Mouse (Mus musculus) midbrain, embryonic 10.5 days (tissue): ENCODE measurements at regions not wholly inside any gene's neighbourhood (a gene's known extent, or its start where the extent isn't known, plus 50 kb on each side); places are given as distances from the start of the nearest gene placed in this dataset.
A peak's percentile ranks its signal among the peaks of the same experiment; 100 is the strongest.

Experiments used
- DNase-seq: peaks from one replicate; pipeline ENCODE4 v3.0.0-alpha.2; 2017; ENCODE audit warnings: low spot score
- H3K27ac ChIP-seq: fragments of 300-500 bp; sonication (generic); replicated peaks from 2 replicates; pipeline ENCODE4 v1.5.1; 2016; ENCODE audit warnings: mild to moderate bottlenecking
- H3K27me3 ChIP-seq: fragments of 300-500 bp; sonication (generic); 2 replicates; pipeline ENCODE4 v1.6.1; 2016; ENCODE audit warnings: low read depth, mild to moderate bottlenecking; ENCODE audit not compliant: poor library complexity, severe bottlenecking
- H3K36me3 ChIP-seq: fragments of 300-500 bp; sonication (generic); 2 replicates; pipeline ENCODE4 v1.6.1; 2016; ENCODE audit warnings: mild to moderate bottlenecking, moderate library complexity
- H3K4me1 ChIP-seq: fragments of 300-500 bp; sonication (generic); 2 replicates; pipeline ENCODE4 v1.6.1; 2016
- H3K4me3 ChIP-seq: fragments of 300-500 bp; sonication (generic); 2 replicates; pipeline ENCODE4 v1.5.1; 2016; ENCODE audit warnings: mild to moderate bottlenecking, moderate library complexity
- H3K9me3 ChIP-seq: fragments of 300-500 bp; sonication (generic); replicated peaks from 2 replicates; pipeline ENCODE4 v1.6.1; 2016; ENCODE audit warnings: mild to moderate bottlenecking
- WGBS: fragments of 180-500 bp; shearing (Covaris S2); methylation state at CpG from one replicate; pipeline ENCODE4 v1.1.7; 2016; 5-methylcytosine and 5-hydroxymethylcytosine counted together

GRCm38 (mm10) chr5:119138293-119138692 is 532.2 kb upstream of the Tbx3 start:
- Histone ChIP-seq H3K9me3 (no peaks in the 10 kb centered on the region), H3K27me3 (peaks cover 46% of the 10 kb centered on the region), H3K4me3 (no peak overlapping the region), H3K4me1 (peaks cover 28% of the 10 kb centered on the region), H3K27ac (0 out of 2 replicates have a peak overlapping the region, but pooled peaks have one; percentile 49), H3K36me3 (no peaks in the 10 kb centered on the region)
- DNase-seq: no peak
- 54% methylated on average over 14 of the region's 14 CpGs for WGBS

DNA sequence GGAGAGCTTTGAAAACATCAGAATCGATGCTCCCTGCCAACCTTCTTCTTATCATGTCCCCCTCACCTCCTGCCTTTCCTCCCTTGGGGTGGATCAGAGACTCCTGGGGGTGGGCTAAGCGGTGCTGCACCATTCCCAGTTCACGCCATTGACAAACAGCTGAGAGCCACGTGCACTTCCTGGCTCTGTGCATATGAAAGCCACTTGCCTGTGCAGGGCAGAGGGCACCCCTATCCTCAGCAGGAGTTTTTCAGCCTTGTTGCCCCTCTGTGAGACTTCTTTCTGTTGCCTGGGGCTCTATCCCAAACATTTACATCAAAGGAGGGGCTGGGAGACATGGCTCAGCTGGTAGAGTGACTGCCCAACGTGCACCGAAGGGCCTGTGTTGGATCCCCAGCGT is 531.1 kb upstream of the Tbx3 start:
- peaks cover 25% of the 10 kb centered on the region for H3K4me1 ChIP-seq
- WGBS: 23% methylated on average over 7 of the region's 7 CpGs
- DNase-seq: no peak
- H3K36me3 ChIP-seq: no peaks in the 10 kb centered on the region
- no peaks in the 10 kb centered on the region for H3K9me3 ChIP-seq
- H3K27me3 ChIP-seq: peaks cover 46% of the 10 kb centered on the region
- no peak overlapping the region for H3K4me3 ChIP-seq
- H3K27ac ChIP-seq: peak overlapping the region; percentile 38; the same call in 1 of the 2 replicates

GRCm38 (mm10) chr5:119139816-119140215 is 530.7 kb upstream of the Tbx3 start:
- no peak for DNase-seq
- Histone ChIP-seq H3K4me1 (peaks cover 25% of the 10 kb centered on the region), H3K36me3 (no peaks in the 10 kb centered on the region), H3K4me3 (no peak overlapping the region), H3K9me3 (no peaks in the 10 kb centered on the region), H3K27me3 (peaks cover 41% of the 10 kb centered on the region), H3K27ac (no peak overlapping the region)
- 86% methylated on average over 6 of the region's 6 CpGs for WGBS

DNA sequence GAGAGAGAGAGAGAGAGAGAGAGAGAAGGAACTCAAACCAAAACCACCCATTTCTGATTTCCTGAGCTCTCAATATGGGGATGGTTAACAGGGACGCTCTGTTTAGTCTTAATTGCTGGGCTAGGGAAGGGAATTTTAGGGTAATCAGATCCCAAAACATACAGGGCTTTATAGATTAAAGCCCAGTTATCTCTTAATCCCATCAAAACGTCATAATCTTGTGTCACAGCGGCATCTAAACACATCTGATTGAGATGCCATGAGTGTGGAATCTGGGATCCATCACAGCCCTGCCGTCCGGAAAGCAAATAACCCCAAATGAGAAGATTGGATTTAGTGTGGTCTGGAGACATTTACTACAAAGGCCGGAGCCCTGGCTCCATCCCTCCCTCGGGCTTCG is 527.1 kb upstream of the Tbx3 start:
- no peak overlapping the region for H3K4me3 ChIP-seq
- H3K27ac ChIP-seq: no peak overlapping the region
- 55% methylated on average over 8 of the region's 8 CpGs for WGBS
- H3K9me3 ChIP-seq: peaks cover 8% of the 10 kb centered on the region; the same call in 1 of the 2 replicates
- DNase-seq: no peak
- peaks cover 12% of the 10 kb centered on the region for H3K4me1 ChIP-seq
- peaks cover 26% of the 10 kb centered on the region; the same call in 1 of the 2 replicates for H3K27me3 ChIP-seq
- no peaks in the 10 kb centered on the region for H3K36me3 ChIP-seq

DNA sequence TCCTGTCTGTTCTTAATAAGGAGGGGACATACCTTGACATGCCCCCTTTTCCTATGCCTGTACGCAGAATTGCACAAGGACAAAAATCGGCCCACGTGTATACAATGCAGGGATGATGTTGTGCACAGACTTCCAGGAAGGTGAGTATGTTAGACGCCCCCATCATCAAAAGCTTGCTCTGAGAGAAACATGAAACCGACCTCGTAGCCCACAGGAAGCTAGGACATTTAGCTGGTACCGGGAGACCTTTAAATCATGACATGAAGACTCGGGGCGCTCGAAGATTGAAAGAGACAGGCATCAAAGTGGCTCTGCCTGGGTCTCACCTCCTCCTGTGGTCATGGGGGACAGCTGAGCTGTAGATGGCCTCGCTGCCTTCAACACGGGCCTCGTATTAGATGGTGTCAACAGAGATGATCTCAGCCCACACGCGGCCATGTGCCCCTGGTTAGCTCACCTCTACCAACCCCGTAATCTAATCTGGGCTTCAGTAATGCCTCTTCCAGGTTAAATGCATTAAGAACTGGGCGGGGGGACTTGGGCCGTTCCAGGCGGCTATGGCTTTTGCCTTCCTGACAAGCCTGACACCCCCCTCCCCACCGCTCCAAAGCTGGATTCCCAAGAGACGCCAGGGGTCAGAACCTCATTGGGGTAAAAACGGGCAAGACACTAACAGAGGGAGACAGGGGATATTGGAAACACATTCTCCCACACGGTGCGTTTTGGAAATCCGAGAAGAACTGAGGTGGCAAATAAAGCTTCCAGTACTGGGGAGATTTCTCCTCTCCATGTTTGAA is 520.9 kb upstream of the Tbx3 start:
- 79% methylated on average over 25 of the region's 25 CpGs for WGBS
- Histone ChIP-seq H3K36me3 (no peaks in the 10 kb centered on the region), H3K4me3 (no peak overlapping the region), H3K27me3 (no peaks in the 10 kb centered on the region; the same call in 1 of the 2 replicates), H3K9me3 (peaks cover 8% of the 10 kb centered on the region; the same call in 1 of the 2 replicates), H3K4me1 (no peaks in the 10 kb centered on the region), H3K27ac (no peak overlapping the region)
- no peak for DNase-seq

DNA sequence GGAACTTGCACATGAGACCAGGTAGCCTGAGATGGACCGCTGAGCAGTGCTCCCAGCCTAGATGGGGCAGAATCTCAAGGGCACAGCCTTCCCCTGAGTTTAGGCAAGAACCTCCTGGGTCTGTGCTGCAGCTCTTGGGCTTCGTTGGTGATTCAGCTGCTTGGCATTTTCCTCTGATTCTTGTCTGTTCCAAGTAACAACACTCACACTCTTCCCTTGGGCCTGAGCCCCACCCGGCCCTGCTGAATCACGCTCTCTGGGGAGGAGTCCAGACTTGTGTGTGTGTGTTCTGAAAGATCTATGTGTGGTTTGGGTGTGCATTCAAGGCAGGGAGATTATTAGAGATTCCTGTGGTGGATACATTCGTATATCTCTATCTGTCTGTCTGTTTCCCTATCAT is 517.4 kb upstream of the Tbx3 start:
- WGBS: 93% methylated on average over 5 of the region's 5 CpGs
- no peaks in the 10 kb centered on the region for H3K36me3 ChIP-seq
- H3K27me3 ChIP-seq: no peaks in the 10 kb centered on the region; the same call in 1 of the 2 replicates
- H3K4me1 ChIP-seq: no peaks in the 10 kb centered on the region
- no peak overlapping the region for H3K27ac ChIP-seq
- no peak overlapping the region for H3K4me3 ChIP-seq
- peaks cover 6% of the 10 kb centered on the region; the same call in 1 of the 2 replicates for H3K9me3 ChIP-seq
- no peak for DNase-seq

DNA sequence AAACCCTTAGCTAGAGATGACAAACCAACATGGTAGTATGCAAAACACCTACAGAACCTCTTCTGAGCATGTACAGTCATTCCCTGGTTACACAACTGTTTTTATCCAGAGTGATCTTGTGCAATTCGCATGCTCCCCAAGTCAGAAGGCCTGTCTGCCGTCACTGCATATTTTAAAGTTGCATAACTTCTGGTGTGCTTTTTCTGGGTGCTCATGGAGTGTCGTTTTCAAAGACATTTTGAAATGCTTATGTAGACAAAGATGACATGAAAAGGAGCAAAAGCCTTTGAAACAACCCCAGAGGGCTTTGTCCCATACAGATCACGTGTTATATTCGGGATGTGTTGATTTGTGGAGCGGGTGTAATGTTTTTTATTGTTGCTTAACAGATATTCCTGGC is 513.8 kb upstream of the Tbx3 start:
- WGBS: 89% methylated on average over 6 of the region's 6 CpGs
- Histone ChIP-seq H3K36me3 (no peaks in the 10 kb centered on the region), H3K27me3 (no peaks in the 10 kb centered on the region; the same call in 1 of the 2 replicates), H3K4me3 (no peak overlapping the region), H3K9me3 (peaks cover 6% of the 10 kb centered on the region; the same call in 1 of the 2 replicates), H3K27ac (no peak overlapping the region), H3K4me1 (no peaks in the 10 kb centered on the region)
- DNase-seq: no peak

- H3K27ac ChIP-seq: no peak overlapping the region
- H3K27me3 ChIP-seq: no peaks in the 10 kb centered on the region
- no peak for DNase-seq
- H3K4me1 ChIP-seq: no peaks in the 10 kb centered on the region
- WGBS: 78% methylated on average over 4 of the region's 4 CpGs
- no peaks in the 10 kb centered on the region for H3K36me3 ChIP-seq
- H3K9me3 ChIP-seq: peaks cover 6% of the 10 kb centered on the region; the same call in 1 of the 2 replicates
- no peak overlapping the region for H3K4me3 ChIP-seq
Measured at GRCm38 (mm10) chr5:119158171-119158570, 512.3 kb upstream of the Tbx3 start.

DNA sequence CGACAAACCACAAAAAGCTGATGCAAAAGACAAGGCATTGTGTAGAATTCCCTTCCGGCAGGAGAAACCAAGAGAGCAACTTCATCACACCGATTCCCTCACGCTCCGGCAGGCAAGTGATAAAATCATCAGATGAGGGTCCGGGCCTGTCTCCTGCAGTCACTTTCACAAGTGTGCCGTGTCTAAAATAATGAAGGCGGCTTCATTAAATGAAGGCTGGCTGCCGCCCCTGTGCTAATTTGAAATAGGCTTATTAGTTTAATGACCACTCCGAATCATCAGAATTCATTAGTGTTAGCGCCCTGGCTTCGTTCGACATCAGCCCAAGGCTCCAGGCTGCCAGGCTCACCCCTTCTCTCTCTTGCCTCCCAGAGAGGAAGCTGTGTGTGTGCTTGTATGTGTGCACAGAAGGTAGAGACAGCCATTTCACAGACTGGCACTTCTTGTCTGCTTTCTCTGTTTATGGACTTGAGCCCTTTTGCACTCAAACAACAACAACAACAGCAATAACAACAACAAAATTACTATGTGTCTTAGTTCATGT is 508.3 kb upstream of the Tbx3 start:
- Histone ChIP-seq H3K9me3 (no peaks in the 10 kb centered on the region), H3K36me3 (no peaks in the 10 kb centered on the region), H3K4me1 (no peaks in the 10 kb centered on the region), H3K27ac (no peak overlapping the region), H3K4me3 (no peak overlapping the region), H3K27me3 (no peaks in the 10 kb centered on the region)
- 94% methylated on average over 13 of the region's 13 CpGs for WGBS
- no peak for DNase-seq

- Histone ChIP-seq H3K27me3 (no peaks in the 10 kb centered on the region), H3K9me3 (no peaks in the 10 kb centered on the region), H3K4me3 (no peak overlapping the region), H3K27ac (no peak overlapping the region), H3K4me1 (no peaks in the 10 kb centered on the region), H3K36me3 (no peaks in the 10 kb centered on the region)
- WGBS: 91% methylated on average over 17 of the region's 17 CpGs
- no peak for DNase-seq
Measured at GRCm38 (mm10) chr5:119167718-119168117, 502.8 kb upstream of the Tbx3 start.

DNA sequence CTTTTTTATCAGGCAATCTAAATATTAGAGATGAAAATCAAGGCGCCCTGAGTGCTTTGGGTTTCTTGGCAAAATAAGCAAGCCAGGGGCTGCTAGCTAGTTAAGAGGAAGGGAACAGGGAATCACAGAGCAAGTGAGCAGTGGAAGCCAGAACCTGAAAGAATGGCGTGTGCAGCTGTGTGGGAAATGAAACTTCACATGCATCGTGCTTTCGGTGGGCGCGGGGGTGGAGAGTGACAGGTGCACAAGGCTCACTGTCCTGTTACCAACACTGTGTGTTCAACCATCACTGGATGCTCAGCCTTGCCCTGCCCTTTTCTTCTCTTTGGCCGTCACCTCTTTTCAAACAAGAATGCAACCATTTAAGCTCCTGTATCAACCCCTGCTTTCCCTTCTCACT is 501.2 kb upstream of the Tbx3 start:
- H3K4me1 ChIP-seq: no peaks in the 10 kb centered on the region
- H3K27ac ChIP-seq: no peak overlapping the region
- no peaks in the 10 kb centered on the region for H3K9me3 ChIP-seq
- no peak overlapping the region for H3K4me3 ChIP-seq
- no peak for DNase-seq
- 93% methylated on average over 7 of the region's 7 CpGs for WGBS
- no peaks in the 10 kb centered on the region for H3K36me3 ChIP-seq
- H3K27me3 ChIP-seq: no peaks in the 10 kb centered on the region

- Histone ChIP-seq H3K36me3 (no peaks in the 10 kb centered on the region), H3K9me3 (no peaks in the 10 kb centered on the region)
- 85% methylated on average over 1 of the region's 1 CpGs for WGBS
Measured at GRCm38 (mm10) chr5:119171626-119172025, 498.8 kb upstream of the Tbx3 start.

GRCm38 (mm10) chr5:119178805-119179204 is 491.7 kb upstream of the Tbx3 start:
- H3K4me3 ChIP-seq: no peak overlapping the region
- H3K27ac ChIP-seq: no peak overlapping the region
- no peaks in the 10 kb centered on the region for H3K27me3 ChIP-seq
- 79% methylated on average over 9 of the region's 9 CpGs for WGBS
- no peak for DNase-seq
- no peaks in the 10 kb centered on the region for H3K9me3 ChIP-seq
- no peaks in the 10 kb centered on the region for H3K4me1 ChIP-seq
- no peaks in the 10 kb centered on the region for H3K36me3 ChIP-seq

More at GRCm38 (mm10) chr5:119171626-119172025, 498.8 kb upstream of the Tbx3 start:
- DNase-seq: no peak
- no peak overlapping the region for H3K27ac ChIP-seq
- no peak overlapping the region for H3K4me3 ChIP-seq
- no peaks in the 10 kb centered on the region for H3K27me3 ChIP-seq
- no peaks in the 10 kb centered on the region for H3K4me1 ChIP-seq
